Mouse (Mus musculus): ENCODE results near the gene Snx27.

GRCm38 (mm10) chr3:94465632-94466430, 116.7 kb downstream of the Snx27 start:
- TF ChIP-seq CTCF (conservative IDR thresholded peaks at IDR 0.05; ENCODE audit: insufficient read depth, insufficient read length, low read depth, low read length) (no peak), POLR2A (IDR thresholded peaks at IDR 0.05; ENCODE audit: low read depth, low read length) (no peak)
